Mouse (Mus musculus) adrenal gland, postnatal 14 days (tissue): Measurements from ENCODE around the gene Jph2. TPM values are rescaled to one million over a fixed set of nuclear protein-coding genes. Genes with fewer than 3 reads are reported as not detected.

Experiments
- DNase-seq: peaks from one replicate; pipeline ENCODE4 v3.0.0; 2021; ENCODE audit warnings: mixed read lengths
- total RNA-seq: library from RNA; stranded (reverse); gene quantifications from 2 replicates; pipeline ENCODE4 v1.2.3, GENCODE M21; 2021

Jph2 gene
- total RNA-seq, 1 experiment from 2014 or later: 4.3 TPM

- DNase-seq: no peak
These were observed 94.8 kb downstream of the Jph2 start for GRCm38 (mm10) chr2:163303037-163303436.

GRCm38 (mm10) chr2:163301641-163302040, 96.2 kb downstream of the Jph2 start:
- no peak for DNase-seq

- peak; percentile 53 for DNase-seq
These were observed 97.4 kb downstream of the Jph2 start for GRCm38 (mm10) chr2:163300069-163301060.

- DNase-seq: no peak
These were observed 100.7 kb downstream of the Jph2 start for GRCm38 (mm10) chr2:163296999-163297630.

- peak; percentile 35 for DNase-seq
These were observed 108.9 kb downstream of the Jph2 start for GRCm38 (mm10) chr2:163288881-163289379.

Other genes with a start within 250 kb of the Jph2 start
- gene Tox2, start 194.9 kb downstream of the Jph2 start, total RNA-seq: 5.0 and 9.4 TPM in 2 replicates
- 34.8 and 37.3 TPM in 2 replicates for gene Oser1, start 26.7 kb upstream of the Jph2 start, total RNA-seq
- 5.4 TPM in 2 replicates for gene Gdap1l1, start 40.5 kb upstream of the Jph2 start, total RNA-seq
- 82.3 and 91.4 TPM in 2 replicates for gene Fitm2, start 74.6 kb upstream of the Jph2 start, total RNA-seq
- gene R3hdml, start 94.3 kb upstream of the Jph2 start, total RNA-seq: not detected in 2 replicates
- 2.0 and 28.1 TPM in 2 replicates for gene Hnf4a, start 108.8 kb upstream of the Jph2 start, total RNA-seq
- gene Ttpal, start 204.3 kb upstream of the Jph2 start, total RNA-seq: 29.9 and 33.4 TPM in 2 replicates
- gene Serinc3, start 247.1 kb upstream of the Jph2 start, total RNA-seq: 390 and 468 TPM in 2 replicates